Mouse (Mus musculus) E14TG2a.4 (cell line): ENCODE measurements around the gene Map1b.

Experiments
- CTCF ChIP-seq: conservative IDR thresholded peaks from 2 replicates; pipeline ENCODE4 v1.5.1; 2014; ENCODE audit warnings: low read length
- POU5F1 ChIP-seq: IDR thresholded peaks from 2 replicates; pipeline ENCODE4 v1.6.1; 2014; ENCODE audit warnings: low read length, borderline replicate concordance

DNA sequence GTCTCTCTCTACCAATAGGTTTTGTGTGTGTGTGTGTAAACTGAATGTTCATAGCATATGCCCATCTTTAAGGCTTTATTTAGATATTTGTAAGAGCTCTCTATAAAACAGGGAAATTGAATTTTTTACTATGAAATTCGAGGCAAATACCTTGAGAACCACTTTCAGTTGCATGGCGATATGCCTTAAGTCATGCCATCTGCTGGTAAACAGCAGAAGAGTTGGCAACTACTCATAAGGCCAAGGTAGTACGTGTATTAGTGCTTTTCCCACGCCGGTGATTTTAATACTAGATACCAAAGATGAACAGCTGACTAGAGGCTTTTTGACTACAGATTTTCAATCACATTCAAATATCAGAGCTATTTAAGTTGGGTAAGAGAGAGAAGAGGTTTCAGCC, 27.2 kb downstream of the Map1b start:
- TF ChIP-seq CTCF (no peak), POU5F1 (no peak)
